20 mouse cellular contexts compared by ENCODE assay signal in genomic region chr10:89437996-89438395, GRCm38 (mm10). TPM values are rescaled to one million over a fixed set of nuclear protein-coding genes. Genes with fewer than 3 reads are reported as not detected.
DNase-seq lines count a peak whose midpoint lies in the region; TF ChIP-seq lines count a peak whose summit lies in the region.
"Had no signal": no experiment of that assay in that cellular context is flagged by ENCODE, and none has a peak within 500 bp of the region (broad histone marks: within the 10 kb centered on the region; RNA-seq: fewer than 3 reads in every experiment).

No protein-coding gene starts in this region.

- H3K27ac ChIP-seq in gastrocnemius, adult 2 months, result no peak overlapping the region; the same call in 1 of the 2 replicates
- H3K27ac ChIP-seq: embryonic facial prominence, embryonic 10.5 days; kidney, postnatal 0 days; layer of hippocampus, adult 2 months; limb, embryonic 13.5 days; midbrain, embryonic 12.5 days; stomach, embryonic 15.5 days had no signal

- DNase-seq in adrenal gland, postnatal 14 days, result peak; percentile 37
- no peak for DNase-seq in adrenal gland, adult 18-20 months (ENCODE audit: low spot score in 2 of 2)
- DNase-seq in gastrocnemius, adult 2 months, result peak; percentile 46
- no peak for DNase-seq in gastrocnemius, adult 18-20 months (ENCODE audit: low spot score)
- DNase-seq in ovary, postnatal 36 days (ENCODE audit: low spot score), result peak; percentile 30
- no peak for DNase-seq in ovary, postnatal 10 days (ENCODE audit: low spot score)
- DNase-seq in right cerebral cortex, adult 2 months (ENCODE audit: low spot score in 2 of 2), result no peak
- DNase-seq in frontal cortex, postnatal 14 days (ENCODE audit: low spot score in 2 of 2), result no peak
- DNase-seq: cerebellum, adult 9-10 months; lung, adult 18-20 months; lung, postnatal 4 days; right cerebral cortex, adult 18-20 months; spleen, adult 18-20 months had no signal

- TF ChIP-seq CTCF in gastrocnemius, adult 2 months (IDR thresholded peaks at IDR 0.05), result no peak

- intact Hi-C loops in gastrocnemius, adult 2 months (cut with DNase I), result no loop called here

- peak overlapping the region; percentile 30; the same call in 1 of the 2 replicates for H3K4me3 ChIP-seq in gastrocnemius, adult 2 months
- H3K4me3 ChIP-seq: embryonic facial prominence, embryonic 10.5 days; erythroblast, embryonic 14.5 days; layer of hippocampus, adult 2 months; limb, embryonic 13.5 days; midbrain, embryonic 12.5 days; stomach, embryonic 15.5 days had no signal

RNA-seq across cellular contexts. Expression of gene Gas2l3, which starts 5.8 kb away (rescaled TPM):
- 8.5 and 9.2 TPM in 2 replicates for total RNA-seq in adrenal gland, postnatal 14 days (2021)
- 1 to 10 TPM; 2.2 TPM for total RNA-seq in adrenal gland, adult 18-20 months (2021)
- under 1 TPM; 0.89 to 0.95 TPM for total RNA-seq in gastrocnemius, adult 2 months (2021)
- total RNA-seq in gastrocnemius, adult 18-20 months (2021), result 1 to 10 TPM in 1 of 2 experiments, under 1 TPM in 1; 0.88 to 2.0 TPM

Comparison
In these comparisons a context has a peak if more than half of its experiments do, and no peak if none do; other contexts are left out.
1. DNase-seq: peak in adrenal gland, postnatal 14 days (single experiment), gastrocnemius, adult 2 months (single experiment) and ovary, postnatal 36 days (single experiment); none in adrenal gland, adult 18-20 months (0 of 2), gastrocnemius, adult 18-20 months (single experiment), ovary, postnatal 10 days (single experiment), right cerebral cortex, adult 2 months (0 of 2) and frontal cortex, postnatal 14 days (0 of 2).